Comparison of ENCODE assay signal across 12 mouse cellular contexts in the genomic region with DNA sequence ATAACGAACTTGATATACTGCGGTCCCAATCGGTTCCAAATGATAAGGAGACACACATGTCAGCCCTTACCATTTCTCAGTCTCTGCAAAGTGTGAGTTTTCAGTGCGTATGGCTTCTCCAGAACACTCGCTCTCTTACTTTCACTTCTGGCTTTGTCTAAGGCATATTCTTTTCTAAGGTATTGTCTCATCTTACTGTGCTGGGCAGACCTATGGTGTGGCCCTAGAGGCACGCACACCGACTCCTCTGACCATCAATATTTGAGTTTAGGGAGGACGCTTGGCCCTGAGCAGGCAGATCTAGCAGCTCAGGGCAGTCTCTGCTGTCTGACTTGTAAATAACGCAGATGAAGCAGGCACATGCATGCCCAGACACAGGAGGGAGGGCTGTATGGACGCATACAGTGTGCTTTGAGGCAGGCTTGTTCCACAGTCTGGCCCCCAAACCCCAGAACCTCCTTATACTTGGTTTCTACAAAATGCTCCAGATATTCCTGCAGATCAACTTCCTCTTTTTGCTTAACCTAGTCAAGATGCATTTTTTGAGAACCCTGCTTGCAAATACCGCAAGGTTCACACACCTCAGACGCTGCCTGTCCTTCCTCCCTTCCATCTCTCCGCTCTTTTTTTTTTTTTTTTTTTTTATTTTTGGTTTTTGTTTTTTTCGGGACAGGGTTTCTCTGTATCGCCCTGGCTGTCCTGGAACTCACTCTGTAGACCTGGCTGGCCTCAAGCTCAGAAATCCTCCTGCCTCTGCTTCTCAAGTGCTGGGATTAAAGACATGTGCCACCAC. TPM values are rescaled to one million over a fixed set of nuclear protein-coding genes. Genes with fewer than 3 reads are reported as not detected.
DNase-seq lines count a peak whose midpoint lies in the region; ATAC-seq and TF ChIP-seq lines count a peak whose summit lies in the region.
"Had no signal": no experiment of that assay in that cellular context is flagged by ENCODE, and none has a peak within 500 bp of the region (broad histone marks: within the 10 kb centered on the region; RNA-seq: fewer than 3 reads in every experiment).

No protein-coding gene starts in this region.

- intact Hi-C loops in heart, postnatal 14 days (cut with DNase I) = no loop called here

- no peaks in the 10 kb centered on the region; the same call in 1 of the 2 replicates for H3K4me1 ChIP-seq in heart, postnatal 0 days (ENCODE audit: control insufficient read depth, insufficient read depth)
- H3K4me1 ChIP-seq in heart, embryonic 11.5 days (ENCODE audit: control insufficient read depth, insufficient read depth, low read length) = 0 out of 2 replicates have a peak, but pooled peaks cover 2% of the 10 kb centered on the region
- H3K4me1 ChIP-seq in liver, embryonic 15.5 days (replicated peaks) = peaks cover 62% of the 10 kb centered on the region
- no peaks in the 10 kb centered on the region for H3K4me1 ChIP-seq in stomach, embryonic 15.5 days
- H3K4me1 ChIP-seq in hindbrain, embryonic 11.5 days (replicated peaks; ENCODE audit: control insufficient read depth, insufficient read depth, low read length) = no peaks in the 10 kb centered on the region

- no peaks in the 10 kb centered on the region for H3K27me3 ChIP-seq in heart, postnatal 0 days (ENCODE audit: control insufficient read depth, insufficient read depth, low read length)
- H3K27me3 ChIP-seq in heart, embryonic 11.5 days (ENCODE audit: control insufficient read depth, insufficient read depth, low read length) = no peaks in the 10 kb centered on the region
- no peaks in the 10 kb centered on the region for H3K27me3 ChIP-seq in liver, embryonic 15.5 days
- H3K27me3 ChIP-seq in stomach, embryonic 15.5 days (replicated peaks) = no peaks in the 10 kb centered on the region
- no peaks in the 10 kb centered on the region for H3K27me3 ChIP-seq in hindbrain, embryonic 11.5 days (ENCODE audit: control insufficient read depth, insufficient read depth, low read length)
- H3K27me3 ChIP-seq: hindbrain, embryonic 13.5 days had no signal

- no peak for DNase-seq in heart, postnatal 0 days (ENCODE audit: low spot score)
- peak; percentile 95 for DNase-seq in MEL-GATA-1-ER (ENCODE audit: extremely low read depth, low read depth)
- DNase-seq in hindbrain, embryonic 11.5 days (ENCODE audit: low spot score) = no peak
- no peak for DNase-seq in heart, adult 18-20 months
- DNase-seq in heart, postnatal 14 days = no peak
- DNase-seq: adrenal gland, adult 2 months; cerebellum, adult 9-10 months; kidney, postnatal 14 days had no signal

- H3K9ac ChIP-seq in heart, postnatal 0 days (replicated peaks; ENCODE audit: low read depth, low read length) = no peak overlapping the region
- H3K9ac ChIP-seq in heart, embryonic 11.5 days (ENCODE audit: low read depth, low read length) = no peak overlapping the region
- no peak overlapping the region for H3K9ac ChIP-seq in liver, embryonic 15.5 days
- H3K9ac ChIP-seq in stomach, embryonic 15.5 days = no peak overlapping the region
- no peak overlapping the region for H3K9ac ChIP-seq in hindbrain, embryonic 11.5 days (ENCODE audit: low read depth, low read length)
- H3K9ac ChIP-seq: hindbrain, embryonic 13.5 days had no signal

- H3K9me3 ChIP-seq in heart, postnatal 0 days (replicated peaks; ENCODE audit: control insufficient read depth, low read length) = no peaks in the 10 kb centered on the region
- H3K9me3 ChIP-seq in heart, embryonic 11.5 days (replicated peaks; ENCODE audit: control insufficient read depth, low read length) = no peaks in the 10 kb centered on the region
- no peaks in the 10 kb centered on the region for H3K9me3 ChIP-seq in liver, embryonic 15.5 days (replicated peaks)
- no peaks in the 10 kb centered on the region for H3K9me3 ChIP-seq in stomach, embryonic 15.5 days
- no peaks in the 10 kb centered on the region for H3K9me3 ChIP-seq in hindbrain, embryonic 11.5 days (ENCODE audit: control insufficient read depth, low read length)
- H3K9me3 ChIP-seq: hindbrain, embryonic 13.5 days had no signal

- no peak for ATAC-seq in heart, postnatal 0 days (ENCODE audit: insufficient read depth, low read depth)
- ATAC-seq in heart, embryonic 11.5 days (replicated peaks; ENCODE audit: insufficient number of reproducible peaks, low FRiP score, low TSS enrichment) = no peak
- ATAC-seq in liver, embryonic 15.5 days (ENCODE audit: insufficient read depth) = no peak
- ATAC-seq in stomach, embryonic 15.5 days (ENCODE audit: insufficient read depth, low FRiP score, low read depth) = no peak
- no peak for ATAC-seq in hindbrain, embryonic 11.5 days (ENCODE audit: low FRiP score)

- no peak overlapping the region for H3K27ac ChIP-seq in heart, postnatal 0 days (ENCODE audit: low read depth)
- no peak overlapping the region for H3K27ac ChIP-seq in heart, embryonic 11.5 days (ENCODE audit: low read depth, low read length)
- peak overlapping the region; percentile 24; the same call in 1 of the 2 replicates for H3K27ac ChIP-seq in liver, embryonic 15.5 days (replicated peaks)
- H3K27ac ChIP-seq in stomach, embryonic 15.5 days = 0 out of 2 replicates have a peak overlapping the region, but pooled peaks have one; percentile 5
- no peak overlapping the region for H3K27ac ChIP-seq in hindbrain, embryonic 11.5 days (ENCODE audit: low read depth, low read length)
- H3K27ac ChIP-seq: hindbrain, embryonic 13.5 days had no signal

- no peak overlapping the region for H3K4me3 ChIP-seq in heart, postnatal 0 days (ENCODE audit: low read depth, low read length)
- no peak overlapping the region for H3K4me3 ChIP-seq in heart, embryonic 11.5 days (ENCODE audit: low read depth, low read length)
- no peak overlapping the region for H3K4me3 ChIP-seq in liver, embryonic 15.5 days (replicated peaks)
- no peak overlapping the region for H3K4me3 ChIP-seq in stomach, embryonic 15.5 days (replicated peaks)
- H3K4me3 ChIP-seq in hindbrain, embryonic 11.5 days (ENCODE audit: low read depth, low read length) = no peak overlapping the region
- H3K4me3 ChIP-seq: hindbrain, embryonic 13.5 days had no signal

- peak overlapping the region; percentile 23; the same call in 1 of the 2 replicates for H3K4me2 ChIP-seq in heart, postnatal 0 days (ENCODE audit: low read depth, low read length)
- H3K4me2 ChIP-seq in heart, embryonic 11.5 days = no peak overlapping the region
- H3K4me2 ChIP-seq in liver, embryonic 15.5 days = peak overlapping the region; percentile 35
- no peak overlapping the region for H3K4me2 ChIP-seq in stomach, embryonic 15.5 days
- no peak overlapping the region for H3K4me2 ChIP-seq in hindbrain, embryonic 11.5 days (replicated peaks; ENCODE audit: low read depth, low read length)
- H3K4me2 ChIP-seq: hindbrain, embryonic 13.5 days had no signal

- no peak for TF ChIP-seq CTCF in heart, postnatal 0 days (IDR thresholded peaks at IDR 0.05; ENCODE audit: low read depth)

- peaks cover 6% of the 10 kb centered on the region; the same call in 1 of the 2 replicates for H3K36me3 ChIP-seq in heart, postnatal 0 days (replicated peaks; ENCODE audit: control insufficient read depth, insufficient read depth, low read length)
- H3K36me3 ChIP-seq in heart, embryonic 11.5 days (ENCODE audit: control insufficient read depth, insufficient read depth, low read length) = peaks cover 5% of the 10 kb centered on the region; the same call in 1 of the 2 replicates
- peaks cover 9% of the 10 kb centered on the region; the same call in 1 of the 2 replicates for H3K36me3 ChIP-seq in liver, embryonic 15.5 days (replicated peaks)
- no peaks in the 10 kb centered on the region for H3K36me3 ChIP-seq in stomach, embryonic 15.5 days
- no peaks in the 10 kb centered on the region for H3K36me3 ChIP-seq in hindbrain, embryonic 11.5 days (ENCODE audit: control insufficient read depth, insufficient read depth, low read length)

- TF ChIP-seq EP300 in heart, postnatal 0 days (IDR thresholded peaks at IDR 0.05; ENCODE audit: low read depth) = no peak

- WGBS in heart, postnatal 0 days = 88% methylated on average over 15 of the region's 15 CpGs
- 91% methylated on average over 15 of the region's 15 CpGs for WGBS in heart, embryonic 11.5 days (ENCODE audit: insufficient replicate concordance)
- WGBS in liver, embryonic 15.5 days (ENCODE audit: insufficient replicate concordance) = 67% methylated on average over 15 of the region's 15 CpGs
- WGBS in stomach, embryonic 15.5 days = 83% methylated on average over 15 of the region's 15 CpGs
- WGBS in hindbrain, embryonic 11.5 days = 95% methylated on average over 15 of the region's 15 CpGs

RNA-seq across cellular contexts. Expression of a gene that starts 8.0 kb away (rescaled TPM):
- total RNA-seq in heart, postnatal 0 days (2014; rRNA removed; ENCODE audit: low replicate concordance) = 28.4 and 38.1 TPM in 2 replicates
- polyA plus RNA-seq in heart, postnatal 0 days (2015; fragmentation: Nextera tagmentation; extraction: Ambion mirVana) = 10.2 and 10.4 TPM in 2 replicates
- 17.1 and 19.9 TPM in 2 replicates for polyA plus RNA-seq in heart, embryonic 11.5 days (2014; fragmentation: Nextera tagmentation; extraction: Ambion mirVana)
- polyA plus RNA-seq in liver, embryonic 15.5 days (2015; fragmentation: Nextera tagmentation; extraction: Ambion mirVana) = 13.3 and 15.6 TPM in 2 replicates
- 21.9 and 23.4 TPM in 2 replicates for polyA plus RNA-seq in stomach, embryonic 15.5 days (2015; fragmentation: Nextera tagmentation; extraction: Ambion mirVana)
- polyA plus RNA-seq in hindbrain, embryonic 11.5 days (2014; fragmentation: Nextera tagmentation; extraction: Ambion mirVana) = 8.1 and 10.1 TPM in 2 replicates
- 10 to 100 TPM; 18.7 to 22.6 TPM for total RNA-seq in heart, adult 18-20 months (2021)
- 10 to 100 TPM; 17.9 TPM for total RNA-seq in heart, postnatal 14 days (2021)

RNA-seq across cellular contexts. Expression of a gene that starts 58.2 kb away (rescaled TPM):
- total RNA-seq in heart, postnatal 0 days (2014; rRNA removed; ENCODE audit: low replicate concordance) = 3.7 and 3.9 TPM in 2 replicates
- polyA plus RNA-seq in heart, postnatal 0 days (2015; fragmentation: Nextera tagmentation; extraction: Ambion mirVana) = 4.6 and 5.3 TPM in 2 replicates
- 9.6 and 9.9 TPM in 2 replicates for polyA plus RNA-seq in heart, embryonic 11.5 days (2014; fragmentation: Nextera tagmentation; extraction: Ambion mirVana)
- polyA plus RNA-seq in liver, embryonic 15.5 days (2015; fragmentation: Nextera tagmentation; extraction: Ambion mirVana) = 2.7 and 3.6 TPM in 2 replicates
- polyA plus RNA-seq in stomach, embryonic 15.5 days (2015; fragmentation: Nextera tagmentation; extraction: Ambion mirVana) = 10.8 and 16.8 TPM in 2 replicates
- 9.3 and 10.5 TPM in 2 replicates for polyA plus RNA-seq in hindbrain, embryonic 11.5 days (2014; fragmentation: Nextera tagmentation; extraction: Ambion mirVana)
- total RNA-seq in heart, adult 18-20 months (2021) = 1 to 10 TPM; 3.0 to 3.1 TPM
- total RNA-seq in heart, postnatal 14 days (2021) = 1 to 10 TPM; 2.5 TPM

Comparison
In these comparisons a context has a peak if more than half of its experiments do, and no peak if none do; other contexts are left out.
1. H3K4me2 ChIP-seq: peak in heart, postnatal 0 days (single experiment) and liver, embryonic 15.5 days (single experiment); none in heart, embryonic 11.5 days (single experiment), stomach, embryonic 15.5 days (single experiment) and hindbrain, embryonic 11.5 days (single experiment).
2. H3K27ac ChIP-seq: peak in liver, embryonic 15.5 days (single experiment) and stomach, embryonic 15.5 days (single experiment); none in heart, postnatal 0 days (single experiment), heart, embryonic 11.5 days (single experiment) and hindbrain, embryonic 11.5 days (single experiment).